Mouse (Mus musculus): ENCODE measurements at regions not wholly inside any gene's neighbourhood (a gene's known extent, or its start where the extent isn't known, plus 50 kb on each side); places are given as distances from the start of the nearest gene placed in this dataset.
"Not testable (repeated sequence)": the region's sequence is repeated elsewhere in the genome, so short reads cannot be mapped to it uniquely, and the experiment has no call there.

GRCm38 (mm10) chr1:7388627-7389026, 2580.9 kb downstream of the Gm37988 start:
- no peak for DNase-seq (ENCODE audit: extremely low read depth, insufficient read length, low spot score)

DNA sequence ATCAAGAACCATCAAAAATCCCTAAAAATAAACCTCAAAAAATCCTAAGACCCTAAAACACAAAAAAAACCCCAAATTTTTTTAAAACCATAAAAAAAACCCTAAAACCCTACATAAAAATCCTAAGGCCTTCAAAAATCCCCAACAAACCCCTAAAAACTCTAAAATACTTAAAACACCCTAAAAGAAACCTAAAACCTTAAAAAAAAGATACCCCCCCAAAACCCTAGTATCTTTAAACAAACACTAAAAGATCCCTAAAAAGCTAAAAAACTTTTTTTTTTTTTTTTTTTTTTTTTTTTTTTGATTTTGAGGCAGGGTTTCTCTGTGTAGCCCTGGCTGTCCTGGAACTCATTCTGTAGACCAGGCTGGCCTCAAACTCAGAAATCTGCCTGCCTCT, 2585.8 kb downstream of the Gm37988 start:
- DNase-seq (ENCODE audit: extremely low read depth, insufficient read length, low spot score), result no peak

DNA sequence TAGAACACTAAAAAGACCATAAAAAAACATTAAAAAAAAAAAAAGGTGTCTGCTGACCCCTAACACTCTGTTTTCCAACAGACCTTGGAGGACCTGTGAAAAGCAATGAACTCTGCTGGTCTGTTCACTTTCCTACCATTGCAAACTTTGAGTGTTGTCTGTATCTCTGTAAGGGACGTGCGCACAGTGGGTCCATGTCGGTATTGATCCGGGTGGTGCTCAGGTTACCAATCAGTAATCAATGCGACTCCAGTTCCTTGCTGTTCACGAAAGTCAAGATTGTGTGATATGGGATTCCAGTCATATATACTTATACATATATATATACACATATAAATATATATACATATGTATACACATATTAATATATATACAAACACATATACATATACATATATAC, 2586.5 kb downstream of the Gm37988 start:
- peak; percentile 23 for DNase-seq (ENCODE audit: extremely low read depth, insufficient read length, low spot score)

- peak; percentile 38 for DNase-seq (ENCODE audit: extremely low read depth, insufficient read length, low spot score)
These were observed 2587.8 kb downstream of the Gm37988 start for GRCm38 (mm10) chr1:7395527-7395926.

DNA sequence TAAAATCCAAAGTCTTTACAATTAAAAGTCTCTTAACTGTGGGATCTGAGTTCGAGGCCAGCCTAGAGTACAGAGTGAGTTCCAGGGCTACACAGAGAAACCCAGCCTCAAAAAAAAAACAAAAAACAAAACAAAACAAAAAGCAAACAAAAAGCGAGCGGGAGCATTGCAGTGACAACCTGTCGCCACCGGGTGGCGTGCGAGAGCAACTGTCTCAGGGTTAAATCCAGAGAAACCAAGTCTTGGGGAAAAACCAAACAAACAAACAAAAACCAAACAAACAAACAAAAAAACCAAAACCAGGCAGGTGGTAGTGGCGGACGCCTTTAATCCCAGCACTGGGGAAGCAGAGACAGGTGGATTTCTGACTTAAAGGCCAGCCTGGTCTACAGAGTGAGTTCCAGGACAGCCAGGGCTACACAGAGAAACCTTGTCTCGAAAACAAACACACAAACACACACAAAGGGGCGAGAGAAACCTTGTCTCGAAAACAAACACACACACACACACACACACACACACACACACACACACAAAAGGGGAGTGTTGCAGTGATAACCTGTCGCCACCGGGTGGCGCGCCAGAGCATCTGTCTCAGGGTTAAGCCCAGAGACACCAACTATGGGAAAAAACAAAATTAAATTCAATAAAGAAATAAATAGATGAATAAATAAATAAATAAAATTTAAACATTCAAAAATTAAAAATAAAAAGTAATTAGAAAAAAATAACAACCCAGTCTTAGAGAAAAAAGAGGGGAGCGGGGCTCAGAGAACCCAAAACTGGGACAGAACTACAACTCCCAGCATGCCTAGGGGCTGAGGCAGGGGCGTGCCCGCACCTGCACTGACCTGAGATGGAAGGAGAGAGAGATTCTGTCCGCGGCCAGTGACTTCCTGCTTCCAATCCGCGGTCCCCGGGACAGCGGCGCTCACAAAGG, 2589.4 kb downstream of the Gm37988 start:
- DNase-seq (ENCODE audit: extremely low read depth, insufficient read length, low spot score), result peak; percentile 42

GRCm38 (mm10) chr1:7397807-7398446, 2590.2 kb downstream of the Gm37988 start:
- peak; percentile 100 for DNase-seq (ENCODE audit: extremely low read depth, insufficient read length, low spot score)

DNA sequence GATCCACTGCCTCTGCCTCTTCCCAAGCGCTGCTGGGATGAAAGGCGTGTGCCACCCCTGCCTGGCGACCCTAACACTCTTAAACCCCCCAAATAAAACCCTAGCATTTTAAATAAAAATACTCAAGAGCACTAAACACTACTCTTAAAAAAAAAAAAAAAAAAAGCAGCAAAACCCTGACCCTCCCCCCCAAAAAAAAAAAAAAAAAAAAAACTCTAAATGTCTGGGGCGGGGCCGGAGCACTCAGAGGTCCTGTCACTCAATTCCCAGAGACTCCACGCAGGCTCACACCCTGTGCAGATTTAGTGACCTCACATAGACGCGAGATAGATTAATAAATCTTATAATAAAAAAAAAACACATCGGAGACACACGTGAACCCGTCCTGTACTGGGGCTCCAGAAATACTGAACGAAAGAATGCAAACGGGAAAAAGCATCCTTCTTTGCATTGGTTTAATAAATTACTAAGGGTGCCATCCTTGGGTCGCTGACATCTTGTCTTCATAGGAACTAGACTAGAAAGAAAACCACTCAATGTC, 2591.1 kb downstream of the Gm37988 start:
- DNase-seq (ENCODE audit: extremely low read depth, insufficient read length, low spot score), result no peak

DNA sequence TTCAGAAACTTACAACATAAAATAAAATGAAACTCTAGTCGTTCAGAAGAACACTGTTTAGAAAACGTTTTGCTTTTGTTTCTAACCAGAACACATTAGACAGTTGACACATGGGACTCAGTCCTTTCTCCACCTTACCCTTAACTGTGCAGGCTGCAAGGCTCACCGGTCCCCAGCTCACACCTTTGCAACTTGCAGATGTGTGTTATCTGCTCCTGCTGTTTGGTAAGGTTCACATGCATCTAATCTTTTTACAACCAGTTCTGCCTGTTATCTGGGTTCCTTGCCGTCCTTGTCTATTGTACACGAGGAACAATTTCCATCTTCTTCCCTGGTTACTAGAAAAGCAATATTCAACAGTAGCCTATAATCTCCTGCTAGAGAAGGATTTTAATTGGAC, 2598.0 kb downstream of the Gm37988 start:
- not testable (repeated sequence) for DNase-seq (ENCODE audit: extremely low read depth, insufficient read length, low spot score)

DNA sequence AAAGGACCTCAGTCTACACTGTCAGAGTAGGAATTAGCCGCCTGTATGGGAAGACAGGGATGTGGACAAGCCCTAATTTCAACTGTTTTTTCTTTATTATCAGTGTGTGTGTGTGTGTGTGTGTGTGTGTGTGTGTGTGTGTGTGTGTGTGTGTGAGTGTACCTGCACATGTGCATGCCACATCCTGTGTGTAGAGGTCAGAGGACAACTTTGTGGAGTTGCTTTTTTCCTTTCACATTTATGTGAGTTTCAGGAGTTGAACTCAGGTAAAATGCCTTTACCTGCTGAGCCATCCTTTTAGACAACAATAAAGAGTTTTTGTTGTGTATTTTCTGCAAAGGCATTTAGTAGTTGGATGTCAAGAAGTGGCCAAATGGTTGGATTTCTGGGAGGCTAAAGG, 2606.8 kb downstream of the Gm37988 start:
- no peak for DNase-seq (ENCODE audit: extremely low read depth, insufficient read length, low spot score)

- no peak for DNase-seq (ENCODE audit: extremely low read depth, insufficient read length, low spot score)
These were observed 2644.0 kb downstream of the Gm37988 start for GRCm38 (mm10) chr1:7451660-7452155.

DNA sequence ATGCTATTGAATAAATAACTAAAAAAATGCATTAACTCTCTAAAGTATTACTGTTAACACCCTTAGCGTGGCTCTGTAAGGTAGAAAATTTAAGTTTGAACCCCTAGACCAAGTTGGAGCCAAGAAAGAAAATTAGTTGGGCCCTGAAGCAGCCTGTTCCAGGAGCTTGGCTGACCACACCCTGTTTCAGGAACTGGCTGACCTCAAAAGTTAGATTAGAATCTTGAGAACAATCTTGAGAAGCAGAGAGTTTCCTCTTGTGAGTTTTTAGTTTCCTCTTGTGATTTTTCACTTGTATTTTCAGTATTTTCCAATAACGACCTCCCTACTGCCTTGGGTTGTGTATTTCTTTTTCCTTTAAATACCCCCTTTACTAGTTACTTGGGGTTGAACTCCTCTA, 2647.2 kb downstream of the Gm37988 start:
- DNase-seq (ENCODE audit: extremely low read depth, insufficient read length, low spot score), result no peak

DNA sequence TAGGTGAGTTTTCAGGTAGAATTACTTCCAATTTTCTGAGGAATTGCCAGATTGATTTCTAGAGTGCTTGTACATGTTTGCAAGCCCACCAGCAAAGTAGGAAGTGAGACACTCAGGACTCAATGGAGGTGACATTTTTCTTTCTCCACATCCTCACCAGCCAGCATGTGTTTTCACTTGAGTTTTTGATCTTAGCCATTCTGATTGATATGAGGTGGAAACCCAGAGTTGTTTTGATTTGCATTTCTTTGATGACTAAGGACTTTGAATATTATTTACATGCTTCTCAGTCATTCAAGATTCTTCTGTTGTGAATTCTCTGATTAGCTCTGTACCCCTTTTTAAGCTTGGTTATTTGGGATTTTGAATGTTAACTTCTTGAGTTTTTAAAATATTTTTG, 2650.2 kb downstream of the Gm37988 start:
- DNase-seq (ENCODE audit: extremely low read depth, insufficient read length, low spot score), result no peak

- DNase-seq (ENCODE audit: extremely low read depth, insufficient read length, low spot score), result no peak
These were observed 2686.4 kb downstream of the Gm37988 start for GRCm38 (mm10) chr1:7494096-7494495.

- no peak for DNase-seq (ENCODE audit: extremely low read depth, insufficient read length, low spot score)
These were observed 2691.3 kb downstream of the Gm37988 start for GRCm38 (mm10) chr1:7499042-7499441.

- DNase-seq (ENCODE audit: extremely low read depth, insufficient read length, low spot score), result no peak
These were observed 2694.7 kb downstream of the Gm37988 start for GRCm38 (mm10) chr1:7502363-7502762.

GRCm38 (mm10) chr1:7518791-7519190, 2711.1 kb downstream of the Gm37988 start:
- no peak for DNase-seq (ENCODE audit: extremely low read depth, insufficient read length, low spot score)

DNA sequence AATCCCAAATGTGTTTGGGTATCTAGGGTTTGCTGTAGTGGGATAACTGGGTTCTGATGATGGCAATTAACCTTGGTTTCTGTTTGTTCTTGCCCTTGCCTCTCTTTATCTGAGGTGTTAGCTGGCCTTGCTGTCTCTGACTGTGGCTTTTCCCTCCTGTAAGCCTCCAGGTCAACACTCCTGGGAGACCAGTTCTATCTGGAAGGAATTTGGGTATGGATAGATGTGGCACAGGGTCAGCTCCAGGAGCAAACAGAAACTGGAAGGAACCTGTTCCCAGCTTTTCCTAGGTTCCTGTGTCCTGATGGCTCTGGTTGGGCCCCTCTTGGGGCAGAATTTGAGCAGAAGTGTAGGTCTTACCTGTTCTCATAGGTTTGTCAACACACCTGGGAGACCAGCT, 2725.8 kb downstream of the Gm37988 start:
- no peak for DNase-seq (ENCODE audit: extremely low read depth, insufficient read length, low spot score)

DNA sequence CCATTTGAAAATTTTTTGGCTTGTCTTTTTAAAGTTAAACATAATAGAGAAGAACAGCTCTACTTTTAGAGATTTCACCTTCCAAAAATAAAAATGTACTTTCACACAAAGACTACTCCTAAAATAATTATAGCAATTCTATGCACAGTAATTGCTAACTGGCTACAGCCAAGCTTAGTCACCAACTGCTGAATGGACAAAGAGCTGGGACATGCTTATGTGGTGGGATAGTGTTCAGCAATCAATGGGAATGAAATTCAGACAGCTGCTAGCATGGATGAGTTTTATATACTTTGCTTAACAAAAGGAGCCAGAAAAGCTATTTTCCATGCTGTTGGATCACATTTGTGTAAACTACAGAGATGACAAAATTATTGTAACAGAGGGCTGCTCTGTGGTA, 2727.5 kb downstream of the Gm37988 start:
- no peak for DNase-seq (ENCODE audit: extremely low read depth, insufficient read length, low spot score)

DNA sequence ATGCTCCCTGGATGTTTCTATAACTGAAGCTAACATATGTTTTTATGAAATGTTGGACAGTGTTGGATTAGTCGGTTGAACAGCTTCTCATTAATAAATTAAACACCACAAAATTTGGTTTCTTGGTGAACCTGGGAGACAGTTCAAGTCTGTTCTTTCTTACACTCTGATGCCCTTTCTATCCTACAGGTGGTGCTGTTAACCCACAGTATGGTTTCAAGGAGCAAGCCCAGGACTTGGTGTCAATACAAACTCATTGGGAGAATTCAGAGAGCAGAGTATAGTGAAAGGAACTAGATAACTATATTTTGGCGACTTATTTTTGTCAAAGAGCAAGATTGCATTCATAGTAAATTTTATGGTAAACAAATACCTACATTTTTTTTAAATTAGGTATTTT, 2735.8 kb downstream of the Gm37988 start:
- DNase-seq (ENCODE audit: extremely low read depth, insufficient read length, low spot score), result no peak

GRCm38 (mm10) chr1:7548261-7548660, 2740.6 kb downstream of the Gm37988 start:
- no peak for DNase-seq (ENCODE audit: extremely low read depth, insufficient read length, low spot score)

DNA sequence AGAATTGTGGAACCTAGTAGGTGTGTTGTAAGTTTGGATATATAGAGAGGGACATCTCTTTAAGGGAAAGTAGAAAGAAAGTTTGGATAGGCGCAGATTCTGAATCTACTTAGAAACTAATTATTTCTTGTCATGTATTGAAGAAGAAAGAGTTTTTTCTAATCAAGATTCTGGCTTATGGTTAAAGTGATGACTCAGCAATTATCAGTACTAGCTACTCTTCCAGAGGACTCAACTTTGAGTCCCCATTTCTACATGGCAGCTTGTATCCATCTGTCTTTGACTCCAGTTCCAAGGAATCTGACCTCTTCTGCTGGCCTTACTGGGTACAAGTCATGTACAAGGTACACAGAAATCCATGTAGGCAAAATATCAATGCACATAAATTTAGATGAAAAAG, 2767.1 kb downstream of the Gm37988 start:
- DNase-seq (ENCODE audit: extremely low read depth, insufficient read length, low spot score), result no peak

GRCm38 (mm10) chr1:7586409-7586808, 2778.7 kb downstream of the Gm37988 start:
- DNase-seq (ENCODE audit: extremely low read depth, insufficient read length, low spot score), result no peak
